Mouse (Mus musculus): ENCODE measurements around the gene Rad23a. TPM values are rescaled to one million over a fixed set of nuclear protein-coding genes. Genes with fewer than 3 reads are reported as not detected.
A peak's percentile ranks its signal among the peaks of the same experiment; 100 is the strongest.

Rad23a gene
- polyA plus RNA-seq, 1 experiment from 2014 or later, result 293 TPM

DNA sequence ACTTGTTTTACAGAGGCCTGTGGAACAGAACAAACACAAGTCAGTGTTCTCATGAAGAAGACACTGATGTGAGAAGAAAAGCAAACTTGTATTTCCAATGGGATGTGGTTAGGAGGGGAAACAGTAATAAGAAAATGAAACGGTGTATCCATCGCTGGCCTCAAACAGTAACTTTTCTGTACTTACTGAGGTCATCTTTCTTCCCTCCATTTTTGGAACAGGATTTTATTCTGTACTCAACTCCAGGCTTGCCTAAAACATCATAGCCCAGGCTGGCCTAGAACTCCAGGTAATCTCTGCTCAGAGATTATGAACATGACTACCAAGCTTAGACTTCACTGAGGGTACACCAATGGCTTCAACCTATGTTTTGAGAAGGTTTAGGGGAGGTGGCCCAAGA is 1.1 kb downstream of the Rad23a start:
- ATAC-seq (ENCODE audit: insufficient read depth), result no peak
- no peaks in the 10 kb centered on the region for H3K27me3 ChIP-seq
- H3K36me3 ChIP-seq (replicated peaks), result peaks cover 75% of the 10 kb centered on the region
- H3K4me3 ChIP-seq (replicated peaks), result peak overlapping the region; percentile 92
- H3K4me2 ChIP-seq, result peak overlapping the region; percentile 77
- no peaks in the 10 kb centered on the region for H3K9me3 ChIP-seq (replicated peaks)
- H3K9ac ChIP-seq, result peak overlapping the region; percentile 96
- WGBS (ENCODE audit: insufficient replicate concordance), result 76% methylated on average over 2 of the region's 2 CpGs
- H3K27ac ChIP-seq (replicated peaks), result peak overlapping the region; percentile 95
- H3K4me1 ChIP-seq (replicated peaks), result peaks cover 89% of the 10 kb centered on the region

DNA sequence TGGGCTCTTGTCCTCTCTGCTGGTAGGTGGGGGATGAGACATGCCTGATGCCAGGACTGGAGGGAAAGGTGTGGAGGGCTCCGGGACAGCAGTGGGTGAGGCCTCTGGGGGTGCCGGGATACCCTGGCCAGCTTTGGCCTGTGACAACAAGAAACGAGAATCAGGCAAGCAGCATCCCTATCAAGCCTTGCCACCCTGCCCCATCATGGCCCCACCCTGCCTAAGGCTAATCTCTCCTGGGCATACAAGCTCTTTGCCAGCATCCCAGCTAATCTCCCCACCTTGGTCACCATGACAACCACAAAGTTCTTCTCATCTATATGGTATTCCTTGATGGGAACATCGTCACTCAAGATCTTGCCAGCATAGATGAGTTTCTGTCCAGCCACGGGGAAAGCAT is 2.0 kb downstream of the Rad23a start:
- H3K4me3 ChIP-seq (replicated peaks), result peak overlapping the region; percentile 92
- peak overlapping the region; percentile 96 for H3K9ac ChIP-seq
- peaks cover 89% of the 10 kb centered on the region for H3K4me1 ChIP-seq (replicated peaks)
- peaks cover 75% of the 10 kb centered on the region for H3K36me3 ChIP-seq (replicated peaks)
- H3K4me2 ChIP-seq, result peak overlapping the region; percentile 77
- ATAC-seq (ENCODE audit: insufficient read depth), result peak; percentile 84
- H3K27me3 ChIP-seq, result no peaks in the 10 kb centered on the region
- H3K27ac ChIP-seq (replicated peaks), result peak overlapping the region; percentile 95
- no peaks in the 10 kb centered on the region for H3K9me3 ChIP-seq (replicated peaks)
- 27% methylated on average over 5 of the region's 5 CpGs for WGBS (ENCODE audit: insufficient replicate concordance)

DNA sequence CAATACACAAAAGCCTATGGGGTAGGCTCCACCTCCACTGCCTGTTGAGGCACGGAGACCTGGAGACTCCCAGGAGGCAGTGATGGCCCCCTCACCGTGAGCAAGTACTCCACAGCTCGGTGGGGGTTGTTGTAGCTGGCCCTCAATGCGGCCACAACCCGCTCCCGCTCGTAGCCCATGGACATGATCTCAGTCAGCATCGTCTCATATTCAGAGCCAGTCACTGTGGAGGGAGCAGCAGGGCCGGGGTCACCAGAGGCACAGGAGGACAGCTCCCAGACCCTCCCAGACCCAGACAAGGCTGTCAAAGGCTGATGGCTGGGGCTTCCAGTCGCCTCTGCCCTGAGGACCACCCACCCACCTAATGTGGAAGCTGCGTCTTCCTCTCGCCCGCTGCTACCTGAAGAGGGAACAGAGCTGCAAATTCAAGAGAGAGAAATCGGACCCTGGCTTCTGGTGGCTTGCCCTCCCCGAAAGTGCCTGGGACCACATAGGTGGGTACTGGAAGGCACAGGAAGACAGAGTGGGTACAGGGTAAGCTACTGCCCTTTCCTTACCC is 2.5 kb downstream of the Rad23a start:
- no peaks in the 10 kb centered on the region for H3K27me3 ChIP-seq
- H3K4me3 ChIP-seq (replicated peaks), result peak overlapping the region; percentile 92
- ATAC-seq (ENCODE audit: insufficient read depth), result no peak
- H3K27ac ChIP-seq (replicated peaks), result peak overlapping the region; percentile 95
- WGBS (ENCODE audit: insufficient replicate concordance), result 65% methylated on average over 15 of the region's 15 CpGs
- peaks cover 72% of the 10 kb centered on the region for H3K36me3 ChIP-seq (replicated peaks)
- no peaks in the 10 kb centered on the region for H3K9me3 ChIP-seq (replicated peaks)
- peak overlapping the region; percentile 87 for H3K9ac ChIP-seq
- peaks cover 89% of the 10 kb centered on the region for H3K4me1 ChIP-seq (replicated peaks)
- peak overlapping the region; percentile 76 for H3K4me2 ChIP-seq

DNA sequence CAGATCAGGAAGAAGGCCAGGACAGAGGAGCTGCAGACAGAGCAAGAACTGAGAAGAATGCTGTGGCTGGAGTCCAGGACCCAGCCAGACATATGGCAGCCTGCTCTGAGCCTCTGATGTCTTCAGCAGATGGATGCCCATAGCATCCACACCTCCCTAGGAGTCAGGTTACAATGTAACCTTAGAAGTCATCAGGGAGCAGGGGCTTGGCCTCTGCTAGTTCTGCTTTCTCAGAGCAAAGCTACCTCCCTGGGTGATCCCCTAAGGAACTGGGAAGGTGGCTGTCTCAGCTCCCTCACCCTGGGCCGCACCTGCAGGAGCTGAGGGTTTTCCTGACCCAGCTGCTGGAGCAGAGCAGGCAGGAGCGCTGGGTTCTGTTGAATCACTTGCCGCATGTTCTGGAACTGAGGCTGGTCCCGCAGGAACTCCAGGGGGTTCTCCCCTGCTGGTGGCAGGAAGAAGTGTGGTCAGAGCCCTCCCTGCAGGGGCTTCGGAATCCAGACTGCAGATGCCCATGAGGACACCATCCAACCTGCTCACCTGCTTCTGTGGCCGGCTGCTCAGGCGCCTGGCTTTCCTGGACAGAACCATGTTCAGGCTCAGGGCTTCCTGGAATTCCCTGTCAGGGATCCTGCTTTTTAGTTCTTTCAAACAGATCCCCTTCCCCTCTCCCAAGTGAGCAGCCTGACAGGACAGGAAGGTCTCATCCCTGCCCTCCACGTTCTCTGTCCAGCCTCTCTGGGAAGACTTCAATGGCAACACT is 3.1 kb downstream of the Rad23a start:
- 78% methylated on average over 8 of the region's 8 CpGs for WGBS (ENCODE audit: insufficient replicate concordance)
- H3K27ac ChIP-seq (replicated peaks), result peak overlapping the region; percentile 95
- H3K27me3 ChIP-seq, result no peaks in the 10 kb centered on the region
- H3K4me3 ChIP-seq (replicated peaks), result peak overlapping the region; percentile 92
- peak overlapping the region; percentile 76 for H3K4me2 ChIP-seq
- peak overlapping the region; percentile 87 for H3K9ac ChIP-seq
- H3K4me1 ChIP-seq (replicated peaks), result peaks cover 86% of the 10 kb centered on the region
- no peaks in the 10 kb centered on the region for H3K9me3 ChIP-seq (replicated peaks)
- H3K36me3 ChIP-seq (replicated peaks), result peaks cover 66% of the 10 kb centered on the region
- no peak for ATAC-seq (ENCODE audit: insufficient read depth)

DNA sequence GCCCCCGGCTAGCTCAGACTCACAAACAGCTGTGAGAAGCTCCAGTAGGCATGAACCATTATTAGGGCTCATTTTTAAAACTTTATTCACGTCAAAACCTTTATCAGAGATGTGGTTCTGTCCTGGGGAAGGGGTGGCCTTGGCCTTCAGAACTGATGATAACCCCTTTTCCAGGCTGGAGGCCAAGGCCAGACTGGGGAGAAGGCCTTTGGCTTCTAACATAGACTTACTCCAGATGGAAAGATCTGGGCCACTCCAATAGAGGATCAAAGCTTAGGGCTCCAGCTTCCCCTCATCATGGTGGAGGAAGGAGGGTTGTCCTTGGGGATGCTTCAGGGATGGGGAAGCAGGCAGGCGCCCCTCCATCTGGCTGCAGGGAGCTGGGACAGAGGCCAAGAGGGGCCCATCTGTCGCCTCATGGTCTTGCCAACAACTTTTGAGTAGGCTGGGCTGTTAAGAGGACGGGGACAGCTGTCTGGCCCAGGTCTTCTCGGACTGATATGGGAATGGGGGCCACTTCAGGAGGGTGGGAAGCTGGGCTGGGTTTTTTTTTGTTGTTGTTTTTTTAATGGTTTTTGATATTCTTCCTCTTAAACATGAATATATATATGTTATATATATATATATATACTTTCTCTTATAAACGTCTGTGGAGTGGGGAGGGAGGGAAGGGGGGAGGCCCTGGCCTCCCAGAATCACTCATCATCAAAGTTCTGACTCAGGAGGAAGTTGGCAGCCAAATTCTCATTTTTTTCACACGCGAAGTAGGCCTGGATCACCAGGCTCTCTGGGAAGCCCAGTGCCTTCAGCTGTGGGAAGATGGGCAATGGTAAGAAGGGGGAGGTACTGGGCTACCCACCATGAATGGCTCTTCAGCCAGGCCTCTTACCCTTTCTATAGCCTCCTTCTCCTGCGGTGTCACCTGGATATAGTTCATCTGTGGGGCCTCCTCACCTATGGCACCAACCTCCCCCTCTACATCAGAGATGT is 5.3 kb downstream of the Rad23a start:
- Histone ChIP-seq H3K9ac (peak overlapping the region; percentile 35; the same call in 1 of the 2 replicates), H3K9me3 (replicated peaks) (no peaks in the 10 kb centered on the region), H3K27me3 (no peaks in the 10 kb centered on the region), H3K36me3 (replicated peaks) (peaks cover 53% of the 10 kb centered on the region), H3K4me2 (peak overlapping the region; percentile 85), H3K4me1 (replicated peaks) (peaks cover 81% of the 10 kb centered on the region), H3K4me3 (replicated peaks) (peak overlapping the region; percentile 92), H3K27ac (replicated peaks) (peak overlapping the region; percentile 95)
- 71% methylated on average over 10 of the region's 10 CpGs for WGBS (ENCODE audit: insufficient replicate concordance)
- ATAC-seq (ENCODE audit: insufficient read depth), result no peak

GRCm38 (mm10) chr8:84834002-84834865 is 6.2 kb downstream of the Rad23a start:
- peak overlapping the region; percentile 95 for H3K27ac ChIP-seq (replicated peaks)
- H3K36me3 ChIP-seq (replicated peaks), result peaks cover 53% of the 10 kb centered on the region
- H3K9me3 ChIP-seq (replicated peaks), result no peaks in the 10 kb centered on the region
- peak overlapping the region; percentile 92 for H3K4me3 ChIP-seq (replicated peaks)
- WGBS (ENCODE audit: insufficient replicate concordance), result 82% methylated on average over 19 of the region's 19 CpGs
- peak overlapping the region; percentile 85 for H3K4me2 ChIP-seq
- peak overlapping the region; percentile 35; the same call in 1 of the 2 replicates for H3K9ac ChIP-seq
- no peaks in the 10 kb centered on the region for H3K27me3 ChIP-seq
- no peak for ATAC-seq (ENCODE audit: insufficient read depth)
- peaks cover 77% of the 10 kb centered on the region for H3K4me1 ChIP-seq (replicated peaks)

GRCm38 (mm10) chr8:84832759-84833742 is 7.4 kb downstream of the Rad23a start:
- H3K9me3 ChIP-seq (replicated peaks), result no peaks in the 10 kb centered on the region
- H3K4me1 ChIP-seq (replicated peaks), result peaks cover 68% of the 10 kb centered on the region

DNA sequence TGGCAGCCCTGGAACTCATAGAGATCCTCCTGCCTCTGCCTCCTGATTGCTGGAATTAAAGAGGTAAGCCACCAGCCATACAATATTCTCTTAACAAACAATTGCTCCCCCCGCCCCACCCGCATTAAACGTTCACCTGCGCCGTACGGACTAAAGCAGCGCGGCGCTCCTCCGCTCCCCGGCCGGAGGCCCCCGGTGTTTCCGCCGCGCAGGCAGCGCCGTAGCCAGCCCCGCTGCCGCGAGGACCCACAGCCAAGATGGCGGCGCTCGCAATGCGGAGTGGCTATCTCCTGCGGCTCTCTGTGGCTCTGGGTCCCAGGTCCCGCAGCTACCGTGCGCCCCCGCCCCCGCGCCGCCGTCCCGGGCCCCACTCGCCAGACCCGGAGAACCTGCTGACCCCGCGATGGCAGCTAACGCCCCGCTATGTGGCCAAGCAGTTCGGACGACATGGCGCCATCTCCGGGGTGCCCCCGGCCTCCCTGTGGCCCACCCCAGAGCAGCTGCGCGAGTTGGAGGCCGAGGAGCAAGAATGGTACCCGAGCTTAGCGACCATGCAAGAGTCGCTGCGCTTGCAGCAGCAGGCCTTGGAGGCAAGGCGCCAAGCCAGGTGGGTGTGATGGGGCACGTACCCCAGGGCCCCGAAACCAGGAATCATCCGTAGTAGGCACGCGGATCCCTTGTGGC is 8.3 kb downstream of the Rad23a start:
- peak overlapping the region; percentile 92 for H3K4me3 ChIP-seq (replicated peaks)
- ATAC-seq (ENCODE audit: insufficient read depth), result peak; percentile 85
- no peaks in the 10 kb centered on the region for H3K27me3 ChIP-seq
- peaks cover 39% of the 10 kb centered on the region for H3K36me3 ChIP-seq (replicated peaks)
- H3K9ac ChIP-seq, result peak overlapping the region; percentile 97
- peak overlapping the region; percentile 95 for H3K27ac ChIP-seq (replicated peaks)
- no peaks in the 10 kb centered on the region for H3K9me3 ChIP-seq (replicated peaks)
- under 1% methylated on average over 59 of the region's 59 CpGs for WGBS (ENCODE audit: insufficient replicate concordance)
- H3K4me2 ChIP-seq, result peak overlapping the region; percentile 85
- peaks cover 65% of the 10 kb centered on the region for H3K4me1 ChIP-seq (replicated peaks)

More at GRCm38 (mm10) chr8:84832759-84833742, 7.4 kb downstream of the Rad23a start:
- H3K27ac ChIP-seq (replicated peaks), result peak overlapping the region; percentile 95
- H3K4me3 ChIP-seq (replicated peaks), result peak overlapping the region; percentile 92
- 33% methylated on average over 10 of the region's 10 CpGs for WGBS (ENCODE audit: insufficient replicate concordance)
- peaks cover 48% of the 10 kb centered on the region for H3K36me3 ChIP-seq (replicated peaks)
- ATAC-seq (ENCODE audit: insufficient read depth), result no peak
- H3K9ac ChIP-seq, result peak overlapping the region; percentile 97
- no peaks in the 10 kb centered on the region for H3K27me3 ChIP-seq
- peak overlapping the region; percentile 85 for H3K4me2 ChIP-seq

DNA sequence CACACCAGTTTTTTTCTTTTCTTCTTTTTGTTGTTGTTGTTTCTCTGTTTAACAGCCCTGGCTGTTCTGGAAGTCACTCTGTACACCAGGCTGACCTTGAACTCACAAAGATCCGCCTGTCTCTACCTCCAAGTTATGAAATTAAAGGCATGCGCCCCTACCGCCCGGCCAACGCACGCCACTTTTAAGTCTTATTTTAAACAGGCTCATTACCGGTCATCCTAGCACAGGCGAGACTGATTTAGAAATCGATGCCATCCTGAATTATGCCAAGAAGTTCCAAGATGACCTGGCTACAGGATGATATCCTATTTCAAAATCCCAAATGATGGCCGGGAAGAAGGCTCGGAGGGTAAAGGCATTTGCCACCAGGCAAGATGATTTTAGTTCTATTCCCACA is 9.0 kb downstream of the Rad23a start, which contains the start of gene Gadd45gip1:
Gene Gadd45gip1, plus strand, starts transcription at position 33 of the 400 bp plus-strand sequence.
- Histone ChIP-seq H3K36me3 (replicated peaks) (peaks cover 32% of the 10 kb centered on the region), H3K4me2 (peak within 1 kb of the TSS; percentile 85), H3K27ac (replicated peaks) (peak within 1 kb of the TSS; percentile 95), H3K9ac (peak within 1 kb of the TSS; percentile 97), H3K27me3 (no peaks in the 10 kb centered on the region), H3K9me3 (replicated peaks) (no peaks in the 10 kb centered on the region), H3K4me1 (replicated peaks) (peaks cover 62% of the 10 kb centered on the region), H3K4me3 (replicated peaks) (peak within 1 kb of the TSS; percentile 92)
- WGBS (ENCODE audit: insufficient replicate concordance), result 39% methylated on average over 11 of the region's 11 CpGs
- peak; percentile 19; the same call in 1 of the 2 replicates for ATAC-seq (ENCODE audit: insufficient read depth)

All from liver, embryonic 15.5 days (tissue).